Mouse (Mus musculus): ENCODE data around the gene Tbc1d2.
"Not testable (repeated sequence)": the region's sequence is repeated elsewhere in the genome, so short reads cannot be mapped to it uniquely, and the experiment has no call there.

The Tbc1d2 gene

GRCm38 (mm10) chr4:46601844-46602423 lies 48.1 kb downstream of the Tbc1d2 start, which contains the start of gene Coro2a:
Gene Coro2a (minus strand): TSS chr4:46602202.
- DNase-seq (ENCODE audit: low spot score): peak; percentile 82

GRCm38 (mm10) chr4:46601258-46601843 lies 48.7 kb downstream of the Tbc1d2 start:
- DNase-seq (ENCODE audit: low spot score): peak; percentile 45

GRCm38 (mm10) chr4:46600473-46601257 lies 49.3 kb downstream of the Tbc1d2 start:
- peak; percentile 2 for DNase-seq (ENCODE audit: low spot score)

GRCm38 (mm10) chr4:46599609-46600008 lies 50.4 kb downstream of the Tbc1d2 start:
- DNase-seq (ENCODE audit: low spot score): not testable (repeated sequence)

- peak; percentile 2 for DNase-seq (ENCODE audit: low spot score)
Observed at GRCm38 (mm10) chr4:46598981-46599380, 51.0 kb downstream of the Tbc1d2 start.

GRCm38 (mm10) chr4:46598111-46598510 lies 51.9 kb downstream of the Tbc1d2 start:
- DNase-seq (ENCODE audit: low spot score): no peak

GRCm38 (mm10) chr4:46597286-46597961 lies 52.6 kb downstream of the Tbc1d2 start:
- no peak for DNase-seq (ENCODE audit: low spot score)

GRCm38 (mm10) chr4:46596398-46596797 lies 53.6 kb downstream of the Tbc1d2 start:
- no peak for DNase-seq (ENCODE audit: low spot score)

GRCm38 (mm10) chr4:46594131-46594530 lies 55.9 kb downstream of the Tbc1d2 start:
- no peak for DNase-seq (ENCODE audit: low spot score)

GRCm38 (mm10) chr4:46593472-46593871 lies 56.5 kb downstream of the Tbc1d2 start:
- DNase-seq (ENCODE audit: low spot score): no peak

- peak; percentile 41 for DNase-seq (ENCODE audit: low spot score)
Observed at GRCm38 (mm10) chr4:46591833-46592520, 58.0 kb downstream of the Tbc1d2 start.

- DNase-seq (ENCODE audit: low spot score): no peak
Observed at GRCm38 (mm10) chr4:46590810-46591209, 59.2 kb downstream of the Tbc1d2 start.

GRCm38 (mm10) chr4:46589946-46590684 lies 59.9 kb downstream of the Tbc1d2 start:
- DNase-seq (ENCODE audit: low spot score): no peak

GRCm38 (mm10) chr4:46589151-46589550 lies 60.9 kb downstream of the Tbc1d2 start:
- DNase-seq (ENCODE audit: low spot score): no peak

GRCm38 (mm10) chr4:46586473-46586872 lies 63.5 kb downstream of the Tbc1d2 start:
- DNase-seq (ENCODE audit: low spot score): no peak

- no peak for DNase-seq (ENCODE audit: low spot score)
Observed at GRCm38 (mm10) chr4:46585811-46586190, 64.2 kb downstream of the Tbc1d2 start.

GRCm38 (mm10) chr4:46585041-46585810 lies 64.8 kb downstream of the Tbc1d2 start:
- no peak for DNase-seq (ENCODE audit: low spot score)

GRCm38 (mm10) chr4:46584536-46584935 lies 65.5 kb downstream of the Tbc1d2 start:
- DNase-seq (ENCODE audit: low spot score): not testable (repeated sequence)

GRCm38 (mm10) chr4:46584084-46584483 lies 65.9 kb downstream of the Tbc1d2 start:
- DNase-seq (ENCODE audit: low spot score): not testable (repeated sequence)

GRCm38 (mm10) chr4:46582024-46582423 lies 68.0 kb downstream of the Tbc1d2 start:
- DNase-seq (ENCODE audit: low spot score): not testable (repeated sequence)
